Mouse (Mus musculus) stomach, adult 2 months (tissue): ENCODE data around the gene Ddx20. TPM values are rescaled to one million over a fixed set of nuclear protein-coding genes. Genes with fewer than 3 reads are reported as not detected.

ENCODE experiments used
- polyA plus RNA-seq: library from polyadenylated mRNA; depleted of rRNA; stranded (reverse); fragments of >200 nt; gene quantifications from 2 replicates; pipeline ENCODE4 v1.2.3, GENCODE M21; 2012; rRNA removed

Gene Ddx20
- 4.8 and 10.4 TPM in 2 replicates for polyA plus RNA-seq

DNA sequence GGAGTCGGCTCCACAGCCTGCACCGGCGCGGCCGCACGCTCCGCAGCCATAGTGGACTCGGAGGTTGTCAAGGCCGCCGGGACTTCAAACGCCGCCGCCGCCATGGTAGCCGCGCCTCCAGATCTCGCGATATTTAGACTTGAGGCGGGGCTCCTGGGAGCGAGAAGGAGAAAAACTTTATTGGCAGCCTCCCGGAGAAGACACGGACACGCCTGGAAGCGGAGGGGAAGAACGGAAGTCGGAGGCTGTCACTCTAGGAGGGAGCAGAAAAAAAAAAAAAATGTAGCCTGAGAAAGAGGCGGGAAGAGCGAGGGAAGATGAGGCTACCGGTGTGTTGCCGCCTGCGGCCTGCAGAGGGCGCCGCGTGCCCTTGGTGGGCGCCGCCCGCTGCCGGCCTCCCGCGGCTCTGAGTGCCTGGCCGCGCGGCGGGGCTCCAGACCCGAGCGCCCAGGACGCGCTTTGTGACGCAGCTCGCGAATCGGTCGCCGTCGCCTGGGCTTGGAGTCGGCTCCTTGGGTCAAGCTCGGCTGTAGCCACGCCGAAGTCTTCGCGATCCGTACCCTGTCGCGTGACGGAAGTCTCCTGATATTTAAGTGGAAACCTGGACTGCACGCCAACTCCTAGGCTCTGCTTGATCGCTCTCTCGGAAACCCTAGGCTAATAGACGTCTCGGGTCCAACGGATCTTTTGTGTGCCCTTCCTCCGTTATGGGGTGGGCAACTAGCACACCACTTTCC, at the start of gene Ddx20:
Ddx20 (minus strand) TSS at position 251 of the 737 bp plus-strand sequence.

DNA sequence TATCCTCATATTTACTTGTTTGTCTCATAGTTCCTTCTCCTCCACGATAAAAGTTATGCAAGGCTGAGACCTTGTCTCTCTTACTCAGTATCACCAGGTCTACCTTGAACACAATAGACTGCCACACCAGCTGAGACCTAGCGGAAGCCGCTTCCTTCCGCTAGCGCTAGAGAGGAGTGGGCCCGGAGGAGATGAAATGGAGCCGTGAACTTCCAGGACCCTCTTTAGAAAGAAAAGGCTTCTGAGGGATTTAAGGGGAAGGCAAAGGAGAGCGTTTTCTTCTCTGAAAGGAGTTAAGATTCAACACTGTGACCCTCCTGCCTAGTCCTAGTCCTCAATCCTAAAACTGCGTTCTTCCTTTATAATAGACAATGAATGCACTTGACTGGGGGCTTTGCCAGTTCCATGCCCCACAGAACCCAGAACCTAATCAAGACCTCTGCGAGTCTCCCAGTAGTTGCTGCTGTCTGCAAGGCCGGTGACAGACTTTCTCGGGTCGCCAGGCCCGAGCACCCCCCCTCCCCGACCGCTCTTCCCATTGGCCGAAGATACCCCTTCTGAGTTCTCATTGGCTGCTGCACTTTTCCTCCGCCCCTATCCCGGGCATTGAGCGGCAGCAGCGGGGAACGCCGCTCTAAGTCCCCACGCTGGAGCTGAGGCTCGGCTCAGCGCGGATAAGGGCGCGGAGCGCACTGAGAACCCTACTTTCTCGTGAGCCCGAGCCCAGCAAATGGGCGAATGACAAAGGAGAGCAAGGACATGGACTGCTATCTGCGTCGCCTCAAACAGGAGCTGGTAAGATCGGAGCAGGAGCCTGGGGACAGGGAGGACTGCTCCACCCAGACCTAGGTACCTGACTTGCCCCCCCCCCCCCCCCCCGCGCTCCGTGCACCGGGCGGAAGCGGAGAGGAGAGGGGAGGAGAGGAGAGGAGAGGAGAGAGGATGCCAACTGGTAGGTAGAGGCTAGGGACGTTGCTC, 16.9 kb upstream of the Ddx20 start, which contains the start of gene Inka2:
Inka2 (plus strand) TSS at position 569 of the 978 bp plus-strand sequence.

Other genes with a start within 250 kb of the Ddx20 start
- gene Kcnd3, start 235.2 kb downstream of the Ddx20 start, polyA plus RNA-seq = 2.0 and 3.1 TPM in 2 replicates
- 1.5 and 1.7 TPM in 2 replicates for gene Inka2, start 17.0 kb upstream of the Ddx20 start, polyA plus RNA-seq
- gene Rap1a, start 113.8 kb upstream of the Ddx20 start, polyA plus RNA-seq = 0.53 and 1.1 TPM in 2 replicates
- 0.26 and 0.28 TPM in 2 replicates for gene Adora3, start 183.3 kb upstream of the Ddx20 start, polyA plus RNA-seq
- gene Tmigd3, start 183.3 kb upstream of the Ddx20 start, polyA plus RNA-seq = 0.46 TPM in 1 of 2 replicates, not detected in the other
- gene I830077J02Rik, start 245.1 kb upstream of the Ddx20 start, polyA plus RNA-seq = 0.16 and 0.23 TPM in 2 replicates